Mouse (Mus musculus) limb, embryonic 11.5 days (tissue): ENCODE measurements around the gene Cacna1d. TPM values are rescaled to one million over a fixed set of nuclear protein-coding genes. Genes with fewer than 3 reads are reported as not detected.

Experiments used
- ATAC-seq: fragments of 200-750 bp; cut with Nextera tagmentation; 2 replicates; pipeline ENCODE4 v1.8.0; 2017; ENCODE audit warnings: low read depth; ENCODE audit not compliant: insufficient number of reproducible peaks, low FRiP score, low TSS enrichment
- DNase-seq: peaks from one replicate; pipeline ENCODE4 v3.0.0-alpha.2; 2015; ENCODE audit warnings: low spot score
- H3K27ac ChIP-seq: fragments of 300-500 bp; sonication (generic); replicated peaks from 2 replicates; pipeline ENCODE4 v1.5.1; 2014; ENCODE audit warnings: low read depth, mild to moderate bottlenecking, low read length
- H3K27me3 ChIP-seq: fragments of 300-500 bp; sonication (generic); 2 replicates; pipeline ENCODE4 v1.6.1; 2014; ENCODE audit warnings: mild to moderate bottlenecking, low read length, mixed read lengths; ENCODE audit not compliant: control insufficient read depth, insufficient read depth
- H3K36me3 ChIP-seq: fragments of 300-500 bp; sonication (generic); 2 replicates; pipeline ENCODE4 v1.6.1; 2014; ENCODE audit warnings: mild to moderate bottlenecking, low read length, moderate library complexity, mixed read lengths; ENCODE audit not compliant: control insufficient read depth, insufficient read depth
- H3K4me1 ChIP-seq: fragments of 300-500 bp; sonication (generic); 2 replicates; pipeline ENCODE4 v1.6.1; 2014; ENCODE audit warnings: low read length, mixed read lengths; ENCODE audit not compliant: control insufficient read depth, insufficient read depth
- H3K4me2 ChIP-seq: fragments of 300-500 bp; sonication (generic); 2 replicates; pipeline ENCODE4 v1.6.1; 2014; ENCODE audit warnings: low read depth, mild to moderate bottlenecking, moderate library complexity; ENCODE audit not compliant: severe bottlenecking
- H3K4me3 ChIP-seq: fragments of 300-500 bp; sonication (generic); 2 replicates; pipeline ENCODE4 v1.5.1; 2014; ENCODE audit warnings: low read depth, low read length
- H3K9ac ChIP-seq: fragments of 300-500 bp; sonication (generic); 2 replicates; pipeline ENCODE4 v1.6.1; 2014; ENCODE audit warnings: mild to moderate bottlenecking, low read length
- H3K9me3 ChIP-seq: fragments of 300-500 bp; sonication (generic); 2 replicates; pipeline ENCODE4 v1.6.1; 2016; ENCODE audit warnings: low read length; ENCODE audit not compliant: control insufficient read depth
- WGBS: fragments of 180-500 bp; shearing (Covaris S2); extraction: QIAGEN DNeasy Blood & Tissue Kit; methylation state at CpG from one replicate; pipeline ENCODE4 v1.1.7; 2014; 5-methylcytosine and 5-hydroxymethylcytosine counted together
- polyA plus RNA-seq: library from polyadenylated mRNA; unstranded; fragments of >200 nt; fragmentation: Nextera tagmentation; extraction: Ambion mirVana; gene quantifications from 2 replicates; pipeline ENCODE4 v1.2.1, GENCODE M21; 2014

Cacna1d gene
- polyA plus RNA-seq, 1 experiment from 2014 or later: 2.1 TPM

GRCm38 (mm10) chr14:30022471-30022870 is 468.8 kb downstream of the Cacna1d start:
- Histone ChIP-seq H3K4me2 (no peak overlapping the region), H3K4me1 (0 out of 2 replicates have a peak, but pooled peaks cover 5% of the 10 kb centered on the region), H3K27me3 (no peaks in the 10 kb centered on the region), H3K36me3 (no peaks in the 10 kb centered on the region), H3K4me3 (no peak overlapping the region), H3K9ac (no peak overlapping the region), H3K9me3 (no peaks in the 10 kb centered on the region), H3K27ac (no peak overlapping the region)
- no peak for ATAC-seq
- WGBS: 87% methylated on average over 6 of the region's 6 CpGs
- no peak for DNase-seq

GRCm38 (mm10) chr14:30019792-30020575 is 471.3 kb downstream of the Cacna1d start:
- no peaks in the 10 kb centered on the region for H3K9me3 ChIP-seq
- DNase-seq (no peak), ATAC-seq (no peak)
- H3K9ac ChIP-seq: no peak overlapping the region
- no peak overlapping the region for H3K4me3 ChIP-seq
- no peaks in the 10 kb centered on the region for H3K27me3 ChIP-seq
- 44% methylated on average over 9 of the region's 9 CpGs for WGBS
- no peak overlapping the region for H3K27ac ChIP-seq
- H3K4me1 ChIP-seq: 0 out of 2 replicates have a peak, but pooled peaks cover 5% of the 10 kb centered on the region
- H3K36me3 ChIP-seq: no peaks in the 10 kb centered on the region
- no peak overlapping the region for H3K4me2 ChIP-seq

- no peaks in the 10 kb centered on the region for H3K36me3 ChIP-seq
- H3K4me1 ChIP-seq: 0 out of 2 replicates have a peak, but pooled peaks cover 5% of the 10 kb centered on the region
- no peak overlapping the region for H3K4me3 ChIP-seq
- ATAC-seq: no peak
- no peak overlapping the region for H3K9ac ChIP-seq
- H3K27me3 ChIP-seq: no peaks in the 10 kb centered on the region
- no peak overlapping the region for H3K27ac ChIP-seq
- DNase-seq: no peak
- WGBS: 92% methylated on average over 8 of the region's 8 CpGs
- no peak overlapping the region for H3K4me2 ChIP-seq
- no peaks in the 10 kb centered on the region for H3K9me3 ChIP-seq
These were observed 471.9 kb downstream of the Cacna1d start for GRCm38 (mm10) chr14:30019375-30019774.

GRCm38 (mm10) chr14:30018846-30019245 is 472.4 kb downstream of the Cacna1d start:
- no peak for ATAC-seq
- Histone ChIP-seq H3K4me2 (no peak overlapping the region), H3K9me3 (no peaks in the 10 kb centered on the region), H3K27me3 (no peaks in the 10 kb centered on the region), H3K36me3 (no peaks in the 10 kb centered on the region), H3K9ac (no peak overlapping the region), H3K27ac (no peak overlapping the region), H3K4me1 (0 out of 2 replicates have a peak, but pooled peaks cover 5% of the 10 kb centered on the region), H3K4me3 (no peak overlapping the region)
- 93% methylated on average over 6 of the region's 6 CpGs for WGBS
- no peak for DNase-seq

- Histone ChIP-seq H3K36me3 (no peaks in the 10 kb centered on the region), H3K4me2 (no peak overlapping the region), H3K9me3 (no peaks in the 10 kb centered on the region), H3K27ac (no peak overlapping the region), H3K9ac (no peak overlapping the region), H3K4me3 (no peak overlapping the region), H3K4me1 (0 out of 2 replicates have a peak, but pooled peaks cover 5% of the 10 kb centered on the region), H3K27me3 (no peaks in the 10 kb centered on the region)
- WGBS: 93% methylated on average over 4 of the region's 4 CpGs
- ATAC-seq (no peak), DNase-seq (no peak)
These were observed 472.8 kb downstream of the Cacna1d start for GRCm38 (mm10) chr14:30018463-30018801.

- 88% methylated on average over 8 of the region's 8 CpGs for WGBS
- 0 out of 2 replicates have a peak, but pooled peaks cover 5% of the 10 kb centered on the region for H3K4me1 ChIP-seq
- no peak overlapping the region for H3K4me2 ChIP-seq
These were observed 473.3 kb downstream of the Cacna1d start for GRCm38 (mm10) chr14:30017794-30018462.

GRCm38 (mm10) chr14:30016666-30017065 is 474.6 kb downstream of the Cacna1d start:
- Histone ChIP-seq H3K27me3 (no peaks in the 10 kb centered on the region), H3K4me2 (no peak overlapping the region), H3K9me3 (no peaks in the 10 kb centered on the region), H3K9ac (no peak overlapping the region), H3K27ac (no peak overlapping the region), H3K36me3 (no peaks in the 10 kb centered on the region), H3K4me1 (0 out of 2 replicates have a peak, but pooled peaks cover 5% of the 10 kb centered on the region), H3K4me3 (no peak overlapping the region)
- WGBS: 91% methylated on average over 5 of the region's 5 CpGs
- ATAC-seq (no peak), DNase-seq (no peak)

More at GRCm38 (mm10) chr14:30017794-30018462, 473.3 kb downstream of the Cacna1d start:
- Histone ChIP-seq H3K4me3 (no peak overlapping the region), H3K27ac (no peak overlapping the region), H3K9me3 (no peaks in the 10 kb centered on the region), H3K36me3 (no peaks in the 10 kb centered on the region), H3K27me3 (no peaks in the 10 kb centered on the region), H3K9ac (no peak overlapping the region)
- ATAC-seq (no peak), DNase-seq (no peak)

- Histone ChIP-seq H3K36me3 (no peaks in the 10 kb centered on the region; the same call in 1 of the 2 replicates), H3K9me3 (no peaks in the 10 kb centered on the region), H3K4me3 (no peak overlapping the region), H3K9ac (no peak overlapping the region), H3K4me2 (no peak overlapping the region), H3K27me3 (no peaks in the 10 kb centered on the region), H3K4me1 (0 out of 2 replicates have a peak, but pooled peaks cover 3% of the 10 kb centered on the region), H3K27ac (no peak overlapping the region)
- ATAC-seq (no peak), DNase-seq (no peak)
- 52% methylated on average over 1 of the region's 1 CpGs for WGBS
These were observed 476.2 kb downstream of the Cacna1d start for GRCm38 (mm10) chr14:30015008-30015407.
